Mouse (Mus musculus): ENCODE data around the gene Zdhhc22.

DNA sequence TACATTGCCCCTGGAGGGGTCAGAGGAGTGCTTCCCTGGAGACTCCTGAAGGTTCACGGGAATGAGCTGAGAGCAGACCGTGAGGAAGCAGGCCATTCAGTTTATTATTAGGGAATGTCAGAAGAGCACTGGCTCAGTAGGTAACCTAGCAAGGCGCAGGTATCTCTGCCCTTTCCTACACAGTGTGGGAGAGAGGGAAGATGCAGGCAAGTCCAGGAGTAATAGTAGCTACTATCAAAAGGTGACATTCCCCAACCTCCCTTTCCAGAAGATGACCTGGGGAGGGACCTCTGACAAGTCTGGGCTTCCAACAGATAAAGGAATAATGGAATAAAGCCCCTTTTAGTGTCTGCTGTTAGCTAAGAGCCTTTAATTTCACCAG is 21.0 kb downstream of the Zdhhc22 start:
- TF ChIP-seq POLR2A (IDR thresholded peaks at IDR 0.05; ENCODE audit: control insufficient read depth, low read depth, low read length) (no peak), CTCF (IDR thresholded peaks at IDR 0.05; ENCODE audit: control insufficient read depth, insufficient read depth, insufficient replicate concordance, low read depth, low read length) (no peak)
